Mouse (Mus musculus) neural tube, embryonic 14.5 days (tissue): ENCODE data around the gene Ampd1. TPM values are rescaled to one million over a fixed set of nuclear protein-coding genes. Genes with fewer than 3 reads are reported as not detected.

ENCODE experiments used
- ATAC-seq: fragments of 200-750 bp; cut with Nextera tagmentation; 2 replicates; pipeline ENCODE4 v1.8.0; 2017; ENCODE audit warnings: low read depth, mild to moderate bottlenecking, moderate TSS enrichment, moderate library complexity
- H3K27ac ChIP-seq: fragments of 300-500 bp; sonication (generic); 2 replicates; pipeline ENCODE4 v1.5.1; 2014; ENCODE audit warnings: low read depth, mild to moderate bottlenecking, control low read depth, low read length, moderate library complexity, mixed read lengths
- H3K27me3 ChIP-seq: fragments of 300-500 bp; sonication (generic); 2 replicates; pipeline ENCODE4 v1.6.1; 2014; ENCODE audit warnings: low read length; ENCODE audit not compliant: control insufficient read depth, insufficient read depth
- H3K36me3 ChIP-seq: fragments of 300-500 bp; sonication (generic); 2 replicates; pipeline ENCODE4 v1.6.1; 2014; ENCODE audit warnings: low read length, mixed read lengths; ENCODE audit not compliant: control insufficient read depth, insufficient read depth
- H3K4me1 ChIP-seq: fragments of 300-500 bp; sonication (generic); 2 replicates; pipeline ENCODE4 v1.6.1; 2014; ENCODE audit warnings: low read length; ENCODE audit not compliant: control insufficient read depth, insufficient read depth
- H3K4me2 ChIP-seq: fragments of 300-500 bp; sonication (generic); 2 replicates; pipeline ENCODE4 v1.6.1; 2014; ENCODE audit warnings: mild to moderate bottlenecking, low read depth, low read length, control low read depth
- H3K4me3 ChIP-seq: fragments of 300-500 bp; sonication (generic); 2 replicates; pipeline ENCODE4 v1.5.1; 2014; ENCODE audit warnings: low read depth, low read length, control low read depth, mixed read lengths
- H3K9ac ChIP-seq: fragments of 300-500 bp; sonication (generic); replicated peaks from 2 replicates; pipeline ENCODE4 v1.6.1; 2014; ENCODE audit warnings: low read depth, mild to moderate bottlenecking, control low read depth, low read length, mixed read lengths
- H3K9me3 ChIP-seq: fragments of 300-500 bp; sonication (generic); 2 replicates; pipeline ENCODE4 v1.6.1; 2016; ENCODE audit warnings: low read length; ENCODE audit not compliant: control insufficient read depth
- WGBS: fragments of 180-500 bp; shearing (Covaris S2); extraction: QIAGEN DNeasy Blood & Tissue Kit; methylation state at CpG from one replicate; pipeline ENCODE4 v1.1.7; 2014; 5-methylcytosine and 5-hydroxymethylcytosine counted together
- polyA plus RNA-seq: library from polyadenylated mRNA; unstranded; fragments of >200 nt; fragmentation: Nextera tagmentation; extraction: Ambion mirVana; gene quantifications from 2 replicates; pipeline ENCODE4 v1.2.1, GENCODE M21; 2014

Ampd1 gene
- polyA plus RNA-seq, 1 experiment from 2014 or later, result 0.20 TPM

- Histone ChIP-seq H3K9me3 (no peaks in the 10 kb centered on the region), H3K27ac (no peak overlapping the region), H3K9ac (no peak overlapping the region), H3K4me3 (no peak overlapping the region), H3K4me1 (no peaks in the 10 kb centered on the region), H3K4me2 (no peak overlapping the region), H3K27me3 (peaks cover 12% of the 10 kb centered on the region; the same call in 1 of the 2 replicates), H3K36me3 (no peaks in the 10 kb centered on the region)
- 83% methylated on average over 6 of the region's 6 CpGs for whole genome bisulfite sequencing
- ATAC-seq, result no peak
Measured at GRCm38 (mm10) chr3:103099667-103100066, 25.9 kb downstream of the Ampd1 start.

GRCm38 (mm10) chr3:103100735-103101134 is 26.9 kb downstream of the Ampd1 start:
- H3K36me3 ChIP-seq, result no peaks in the 10 kb centered on the region
- no peak overlapping the region for H3K9ac ChIP-seq
- H3K27ac ChIP-seq, result no peak overlapping the region
- H3K9me3 ChIP-seq, result no peaks in the 10 kb centered on the region
- WGBS, result 68% methylated on average over 2 of the region's 2 CpGs
- peaks cover 12% of the 10 kb centered on the region; the same call in 1 of the 2 replicates for H3K27me3 ChIP-seq
- no peak overlapping the region for H3K4me2 ChIP-seq
- no peak overlapping the region for H3K4me3 ChIP-seq
- H3K4me1 ChIP-seq, result no peaks in the 10 kb centered on the region
- ATAC-seq, result no peak

DNA sequence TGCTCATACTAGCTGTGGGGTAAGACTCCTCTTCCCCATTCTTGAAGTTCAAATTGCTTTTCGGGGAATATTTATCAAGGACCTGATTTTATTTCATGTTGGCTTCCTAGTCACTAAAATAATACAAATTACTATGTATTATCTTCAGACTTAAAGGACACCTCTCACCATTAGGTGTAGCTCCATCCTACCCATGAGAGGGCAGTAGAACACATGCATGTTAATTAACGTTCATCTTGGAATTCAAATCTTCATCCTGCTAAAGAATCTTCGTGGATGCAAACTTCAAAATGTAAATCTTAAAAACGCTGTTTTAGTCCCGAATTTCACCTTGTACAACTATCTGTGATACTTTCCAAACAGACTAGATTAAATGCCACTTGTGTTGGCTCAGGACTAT is 27.4 kb downstream of the Ampd1 start:
- H3K27me3 ChIP-seq, result peaks cover 12% of the 10 kb centered on the region; the same call in 1 of the 2 replicates
- whole genome bisulfite sequencing, result 72% methylated on average over 5 of the region's 5 CpGs

GRCm38 (mm10) chr3:103101909-103102308 is 28.1 kb downstream of the Ampd1 start:
- peak overlapping the region; percentile 66 for H3K4me2 ChIP-seq

More for the DNA sequence above, 27.4 kb downstream of the Ampd1 start:
- Histone ChIP-seq H3K4me1 (no peaks in the 10 kb centered on the region), H3K9me3 (no peaks in the 10 kb centered on the region), H3K4me3 (no peak overlapping the region), H3K4me2 (no peak overlapping the region), H3K36me3 (no peaks in the 10 kb centered on the region), H3K9ac (no peak overlapping the region), H3K27ac (no peak overlapping the region)
- no peak for ATAC-seq

DNA sequence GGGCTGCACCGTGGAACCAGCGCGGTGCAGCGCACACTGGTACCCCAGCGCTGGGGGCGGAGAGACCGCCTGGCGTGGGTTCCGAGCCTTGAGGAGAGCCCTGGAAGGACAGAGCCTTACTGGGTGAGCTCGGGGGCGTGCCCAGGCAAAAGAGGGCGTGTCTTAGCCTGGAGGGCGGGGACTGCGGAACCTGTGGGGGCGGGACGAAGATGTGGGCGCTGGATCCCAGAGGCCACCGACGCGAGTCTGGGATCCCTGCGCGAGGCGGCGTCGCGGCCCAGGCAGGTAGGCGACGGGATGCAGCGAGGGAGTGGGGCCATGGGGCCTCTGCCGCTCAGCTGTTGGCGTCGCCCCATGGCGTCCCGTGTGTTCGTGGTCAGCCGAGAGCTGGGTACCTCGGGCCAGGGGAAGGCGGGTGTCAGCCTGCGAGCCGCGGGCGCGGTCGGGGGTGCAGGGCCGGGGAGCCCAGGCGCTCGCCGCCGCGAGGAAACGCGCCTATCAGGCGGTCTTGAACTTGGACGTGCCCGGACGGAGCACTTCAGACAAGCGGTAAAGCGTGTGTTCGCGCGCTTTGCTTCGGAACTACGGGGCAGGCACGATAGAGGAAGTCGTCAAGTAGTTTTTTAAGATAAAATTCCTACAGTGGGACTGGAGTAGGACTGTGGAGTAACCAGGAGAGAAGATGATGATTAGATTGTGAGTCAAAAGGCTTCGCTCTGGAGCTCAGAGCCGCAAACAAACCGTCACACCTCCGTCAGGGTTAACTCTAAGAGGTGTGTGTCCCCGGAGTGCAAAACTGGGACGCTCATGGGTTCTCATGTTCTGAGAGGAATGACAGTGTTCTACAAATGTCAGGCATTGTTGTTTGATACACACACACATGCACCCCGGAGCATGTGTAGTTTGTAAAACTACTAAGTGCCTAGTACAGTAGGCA is 28.9 kb downstream of the Ampd1 start, which contains the start of gene Dennd2c:
Gene Dennd2c (plus strand): TSS at position 151 of the 937 bp plus-strand sequence.
- Histone ChIP-seq H3K9me3 (no peaks in the 10 kb centered on the region), H3K4me2 (peak within 1 kb of the TSS; percentile 66), H3K36me3 (no peaks in the 10 kb centered on the region), H3K27ac (no peak within 1 kb of the TSS), H3K9ac (peak within 1 kb of the TSS; percentile 46), H3K27me3 (peaks cover 12% of the 10 kb centered on the region; the same call in 1 of the 2 replicates), H3K4me1 (no peaks in the 10 kb centered on the region), H3K4me3 (peak within 1 kb of the TSS; percentile 45)
- WGBS, result 2% methylated on average over 71 of the region's 72 CpGs
- ATAC-seq, result peak; percentile 95

More at GRCm38 (mm10) chr3:103101909-103102308, 28.1 kb downstream of the Ampd1 start:
- peak; percentile 18; the same call in 1 of the 2 replicates for ATAC-seq
- H3K36me3 ChIP-seq, result no peaks in the 10 kb centered on the region
- H3K9ac ChIP-seq, result peak overlapping the region; percentile 46; the same call in 1 of the 2 replicates
- no peaks in the 10 kb centered on the region for H3K4me1 ChIP-seq
- no peak overlapping the region for H3K27ac ChIP-seq
- no peaks in the 10 kb centered on the region for H3K9me3 ChIP-seq
- 3% methylated on average over 14 of the region's 14 CpGs for WGBS
- peak overlapping the region; percentile 45 for H3K4me3 ChIP-seq
- H3K27me3 ChIP-seq, result peaks cover 12% of the 10 kb centered on the region; the same call in 1 of the 2 replicates

- WGBS, result 88% methylated on average over 7 of the region's 7 CpGs
- Histone ChIP-seq H3K4me1 (no peaks in the 10 kb centered on the region), H3K27ac (no peak overlapping the region), H3K4me2 (no peak overlapping the region), H3K36me3 (no peaks in the 10 kb centered on the region), H3K4me3 (no peak overlapping the region), H3K9me3 (no peaks in the 10 kb centered on the region), H3K27me3 (peaks cover 5% of the 10 kb centered on the region; the same call in 1 of the 2 replicates), H3K9ac (no peak overlapping the region)
- no peak for ATAC-seq
Measured at GRCm38 (mm10) chr3:103107565-103108240, 33.9 kb downstream of the Ampd1 start.

GRCm38 (mm10) chr3:103112216-103112615 is 38.4 kb downstream of the Ampd1 start:
- H3K36me3 ChIP-seq, result no peaks in the 10 kb centered on the region
- H3K4me1 ChIP-seq, result no peaks in the 10 kb centered on the region
- WGBS, result 84% methylated on average over 5 of the region's 5 CpGs
- no peaks in the 10 kb centered on the region for H3K27me3 ChIP-seq
- H3K4me2 ChIP-seq, result no peak overlapping the region
- H3K4me3 ChIP-seq, result no peak overlapping the region
- ATAC-seq, result no peak
- H3K27ac ChIP-seq, result no peak overlapping the region
- no peaks in the 10 kb centered on the region for H3K9me3 ChIP-seq
- no peak overlapping the region for H3K9ac ChIP-seq

DNA sequence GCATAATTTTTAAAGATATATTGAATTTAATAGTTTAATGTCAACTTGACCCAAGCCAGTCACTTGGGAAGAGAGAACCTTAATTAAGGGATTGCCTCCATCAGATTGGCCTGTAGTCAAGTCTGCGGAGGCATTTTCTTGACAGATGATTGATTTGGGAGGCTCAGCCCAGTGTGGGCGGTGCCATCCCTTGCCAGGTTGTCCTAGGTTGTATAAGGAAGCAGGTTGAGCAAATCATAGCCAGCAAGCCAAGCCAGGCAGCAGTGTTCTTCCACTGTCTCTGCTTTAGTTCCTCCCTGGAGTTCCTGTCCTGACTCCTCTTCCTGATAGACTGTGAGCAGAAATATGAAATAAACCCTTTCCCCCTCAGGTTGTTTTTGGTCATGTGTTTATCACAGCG is 49.8 kb downstream of the Ampd1 start:
- 0 out of 2 replicates have a peak, but pooled peaks cover 2% of the 10 kb centered on the region for H3K4me1 ChIP-seq
- WGBS, result 83% methylated on average over 3 of the region's 3 CpGs
- peaks cover 4% of the 10 kb centered on the region; the same call in 1 of the 2 replicates for H3K27me3 ChIP-seq
- ATAC-seq, result no peak
- no peak overlapping the region for H3K9ac ChIP-seq
- no peak overlapping the region for H3K4me2 ChIP-seq
- H3K27ac ChIP-seq, result no peak overlapping the region
- no peaks in the 10 kb centered on the region for H3K9me3 ChIP-seq
- no peak overlapping the region for H3K4me3 ChIP-seq
- H3K36me3 ChIP-seq, result no peaks in the 10 kb centered on the region
